Mouse (Mus musculus) C2C12 (cell line): Measurements from ENCODE around the gene Endov. TPM values are rescaled to one million over a fixed set of nuclear protein-coding genes. Genes with fewer than 3 reads are reported as not detected.

Experiments
- H3K27me3 ChIP-seq: one replicate; pipeline ENCODE4 v1.6.1; 2011; ENCODE audit not compliant: control insufficient read depth, insufficient read depth, insufficient read length
- H3K36me3 ChIP-seq: one replicate; pipeline ENCODE4 v1.6.1; 2011; ENCODE audit not compliant: control insufficient read depth, insufficient read depth
- H3K4me3 ChIP-seq: one replicate; pipeline ENCODE4 v1.5.1; 2011; ENCODE audit warnings: mild to moderate bottlenecking, control low read depth; ENCODE audit not compliant: poor library complexity, insufficient read depth, severe bottlenecking
- H3K79me2 ChIP-seq: one replicate; pipeline ENCODE4 v1.6.1; 2011; ENCODE audit not compliant: control insufficient read depth, insufficient read depth
- H3K79me3 ChIP-seq: one replicate; pipeline ENCODE4 v1.6.1; 2011; ENCODE audit warnings: low read depth, control low read depth
- H3ac ChIP-seq: one replicate; pipeline ENCODE3; 2011; ENCODE audit warnings: low read depth; ENCODE audit not compliant: control insufficient read depth, insufficient read length
- CEBPB ChIP-seq: IDR thresholded peaks from one replicate; pipeline ENCODE4 v1.6.1; 2011; ENCODE audit warnings: low read depth, mild to moderate bottlenecking, control low read depth, moderate library complexity
- CTCF ChIP-seq: IDR thresholded peaks from one replicate; pipeline ENCODE4 v1.5.1; 2011; ENCODE audit not compliant: control insufficient read depth, insufficient read depth, insufficient read length
- FOSL1 ChIP-seq: IDR thresholded peaks from one replicate; pipeline ENCODE4 v1.8.0; 2011; ENCODE audit warnings: mild to moderate bottlenecking, low read length; ENCODE audit not compliant: poor library complexity, insufficient read depth, severe bottlenecking
- MAX ChIP-seq: IDR thresholded peaks from one replicate; pipeline ENCODE4 v1.6.1; 2011; ENCODE audit warnings: mild to moderate bottlenecking, control low read depth
- MYOD1 ChIP-seq: IDR thresholded peaks from one replicate; pipeline ENCODE4 v1.6.1; 2011; ENCODE audit warnings: low read depth; ENCODE audit not compliant: control insufficient read depth, insufficient read length
- MYOG ChIP-seq: IDR thresholded peaks from one replicate; pipeline ENCODE4 v1.6.1; 2011; ENCODE audit not compliant: control insufficient read depth, insufficient read length; ENCODE audit errors: extremely low read depth
- USF1 ChIP-seq: IDR thresholded peaks from one replicate; pipeline ENCODE4 v1.6.1; 2011; ENCODE audit warnings: low read depth, mild to moderate bottlenecking, control low read depth, moderate library complexity
- polyA plus RNA-seq: library from polyadenylated mRNA; unstranded; fragments of >200 nt; fragmentation: generic; extraction: Trizol; gene quantifications from one replicate; pipeline ENCODE4 v1.2.1, GENCODE M21; 2012; ENCODE audit warnings: missing spikeins

Gene Endov
- polyA plus RNA-seq, 1 experiment, result 18.4 TPM

DNA sequence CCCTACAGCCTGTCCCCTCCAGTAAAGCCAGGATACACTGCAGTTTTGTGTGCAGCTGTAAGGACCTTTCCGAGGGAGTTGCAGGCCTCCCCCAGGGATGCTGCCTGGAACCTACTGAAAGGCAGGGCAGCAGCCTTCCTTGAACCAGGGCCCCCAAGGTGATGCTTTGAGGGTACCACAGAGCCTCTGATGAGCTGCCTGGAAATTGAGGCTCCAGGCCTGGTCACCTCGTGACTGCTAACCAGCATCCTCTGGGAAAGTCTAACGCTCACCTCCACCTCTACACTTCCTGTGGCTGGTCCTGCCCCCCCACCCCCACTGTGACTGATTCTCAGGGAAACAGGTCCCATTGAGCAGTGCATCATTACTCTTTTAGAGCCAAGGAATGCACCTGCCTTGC is 54.1 kb downstream of the Endov start:
- Histone ChIP-seq H3K36me3 (no peaks in the 10 kb centered on the region), H3ac (no peak overlapping the region), H3K79me3 (peaks cover 1% of the 10 kb centered on the region), H3K79me2 (peaks cover 24% of the 10 kb centered on the region), H3K27me3 (peaks cover 7% of the 10 kb centered on the region), H3K4me3 (no peak overlapping the region)
- TF ChIP-seq MYOD1 (no peak), CTCF (no peak), MYOG (no peak), CEBPB (no peak), FOSL1 (no peak), USF1 (no peak), MAX (no peak)

DNA sequence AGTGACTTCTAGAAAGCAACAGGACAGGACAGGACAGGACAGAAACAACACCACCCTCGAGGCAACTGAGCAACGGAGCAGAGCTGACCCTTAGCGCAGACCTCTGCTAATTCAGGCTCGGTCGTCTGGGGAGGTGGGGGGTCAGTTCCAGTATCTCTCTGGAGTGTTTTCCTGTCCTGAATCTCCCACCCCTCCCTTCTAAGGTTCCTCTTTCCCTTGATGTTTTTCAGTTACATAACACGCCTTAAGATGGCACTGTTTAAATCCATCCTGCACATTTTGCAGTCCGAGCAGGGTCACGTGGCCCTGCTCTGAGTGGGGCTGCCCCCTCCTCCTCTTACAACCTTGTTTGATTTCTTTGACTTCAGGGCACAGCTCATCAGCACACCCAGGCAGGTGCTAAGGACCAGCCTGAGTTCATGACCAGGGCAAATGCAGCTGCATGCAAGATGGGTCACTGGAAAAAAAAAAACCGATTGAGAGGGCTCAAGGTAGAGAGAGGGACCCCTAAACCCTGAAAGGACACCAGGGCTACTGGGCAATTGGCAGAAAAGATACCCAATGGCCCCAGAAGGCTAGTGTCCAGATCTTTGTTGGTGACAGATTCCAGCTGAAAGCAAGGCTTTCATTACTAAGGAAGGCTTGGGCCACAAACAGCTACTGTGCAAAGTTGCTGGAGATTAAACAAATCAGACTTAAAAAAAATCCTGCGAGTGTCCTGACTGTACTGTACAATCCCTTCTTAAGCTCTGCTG is 54.8 kb downstream of the Endov start:
- Histone ChIP-seq H3K27me3 (peaks cover 7% of the 10 kb centered on the region), H3K4me3 (peak overlapping the region; percentile 43)

DNA sequence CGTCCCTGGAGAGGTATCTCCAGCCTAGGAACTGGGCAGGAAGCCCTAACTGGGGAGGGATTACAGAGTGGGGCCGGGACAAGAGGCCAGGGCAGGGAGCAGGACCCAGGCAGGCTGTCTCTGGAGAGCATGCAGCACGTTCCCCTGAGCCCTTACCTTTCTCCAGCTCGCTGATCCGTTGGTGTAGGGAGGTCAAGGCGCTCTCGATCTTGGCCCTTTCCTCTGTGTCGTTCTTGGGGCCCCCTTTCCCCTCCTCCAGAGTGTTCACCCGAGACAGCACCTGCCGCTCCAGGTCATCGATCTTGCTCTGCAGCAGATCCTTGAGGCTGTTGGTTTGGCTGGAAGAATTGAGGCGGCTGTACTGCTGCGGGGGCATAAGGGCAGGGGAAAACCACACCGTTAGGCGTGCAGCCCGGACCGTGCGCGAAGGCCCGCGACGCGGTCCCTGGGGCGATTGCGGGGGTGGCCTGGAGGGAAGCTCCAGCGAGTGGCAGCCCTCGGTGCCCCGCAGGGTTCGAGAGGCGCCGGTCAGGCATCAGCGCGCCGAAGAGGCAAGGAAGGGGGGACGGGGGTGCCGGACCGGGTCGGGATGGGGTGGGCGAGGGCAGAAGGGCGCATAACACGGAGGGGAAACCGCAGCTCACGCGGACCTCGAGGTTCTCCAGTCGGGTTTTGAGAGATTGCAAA is 55.5 kb downstream of the Endov start:
- Histone ChIP-seq H3K79me2 (peaks cover 24% of the 10 kb centered on the region), H3ac (peak overlapping the region; percentile 49), H3K4me3 (peak overlapping the region; percentile 43), H3K27me3 (peaks cover 7% of the 10 kb centered on the region), H3K79me3 (peaks cover 1% of the 10 kb centered on the region), H3K36me3 (no peaks in the 10 kb centered on the region)
- TF ChIP-seq FOSL1, result no peak
- TF ChIP-seq CEBPB, result no peak

More for the DNA sequence above, 54.8 kb downstream of the Endov start:
- Histone ChIP-seq H3K79me2 (peaks cover 24% of the 10 kb centered on the region), H3K36me3 (no peaks in the 10 kb centered on the region), H3K79me3 (peaks cover 1% of the 10 kb centered on the region), H3ac (peak overlapping the region; percentile 49)
- TF ChIP-seq USF1 (peak; percentile 95), MYOG (no peak)

DNA sequence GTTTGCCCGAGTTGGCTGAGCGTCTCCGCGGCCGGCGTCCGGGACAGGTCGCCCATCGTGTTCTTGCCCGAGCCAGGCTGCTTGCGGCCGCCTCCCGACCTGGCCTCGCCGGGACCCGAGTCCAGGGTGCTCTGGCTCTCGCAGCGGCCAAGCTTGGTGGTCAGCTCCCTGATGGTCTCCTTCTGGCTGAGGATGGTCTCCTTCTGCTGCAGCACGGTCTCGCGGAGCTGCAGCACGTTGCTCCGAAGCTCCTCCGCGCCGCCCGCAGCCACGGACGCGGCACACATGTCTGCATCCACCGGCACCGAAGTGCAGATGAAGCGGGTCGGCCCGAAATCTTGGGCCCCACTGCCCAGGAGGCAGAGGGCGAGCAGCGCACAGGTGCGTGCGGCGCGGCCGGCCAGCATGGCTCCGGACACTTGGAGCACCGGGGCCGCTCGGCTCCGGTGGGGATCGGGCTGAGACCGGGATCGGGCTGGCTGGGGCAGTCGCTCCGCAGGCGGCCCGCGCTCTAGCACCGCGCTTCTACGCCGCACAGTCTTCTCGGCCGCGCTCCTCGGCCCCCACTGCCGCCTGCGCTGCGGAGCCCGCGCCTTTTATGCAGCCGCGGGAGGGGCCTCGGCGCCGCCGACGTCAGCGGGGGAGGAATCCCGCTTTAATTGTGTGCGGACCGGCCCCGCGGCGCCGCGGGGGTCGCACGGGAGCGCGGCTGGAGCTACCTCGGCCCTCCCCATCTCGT is 56.2 kb downstream of the Endov start, which contains the start of gene Nptx1:
Nptx1 (minus strand) TSS at position 571 of the 739 bp plus-strand sequence.
- Histone ChIP-seq H3K79me2 (peaks cover 24% of the 10 kb centered on the region), H3K4me3 (peak within 1 kb of the TSS; percentile 43), H3ac (peak within 1 kb of the TSS; percentile 49), H3K79me3 (peaks cover 1% of the 10 kb centered on the region), H3K36me3 (no peaks in the 10 kb centered on the region), H3K27me3 (peaks cover 7% of the 10 kb centered on the region)
- TF ChIP-seq FOSL1 (no peak), MYOD1 (no peak), MYOG (no peak), USF1 (no peak), CTCF (no peak), CEBPB (no peak), MAX (no peak)

DNA sequence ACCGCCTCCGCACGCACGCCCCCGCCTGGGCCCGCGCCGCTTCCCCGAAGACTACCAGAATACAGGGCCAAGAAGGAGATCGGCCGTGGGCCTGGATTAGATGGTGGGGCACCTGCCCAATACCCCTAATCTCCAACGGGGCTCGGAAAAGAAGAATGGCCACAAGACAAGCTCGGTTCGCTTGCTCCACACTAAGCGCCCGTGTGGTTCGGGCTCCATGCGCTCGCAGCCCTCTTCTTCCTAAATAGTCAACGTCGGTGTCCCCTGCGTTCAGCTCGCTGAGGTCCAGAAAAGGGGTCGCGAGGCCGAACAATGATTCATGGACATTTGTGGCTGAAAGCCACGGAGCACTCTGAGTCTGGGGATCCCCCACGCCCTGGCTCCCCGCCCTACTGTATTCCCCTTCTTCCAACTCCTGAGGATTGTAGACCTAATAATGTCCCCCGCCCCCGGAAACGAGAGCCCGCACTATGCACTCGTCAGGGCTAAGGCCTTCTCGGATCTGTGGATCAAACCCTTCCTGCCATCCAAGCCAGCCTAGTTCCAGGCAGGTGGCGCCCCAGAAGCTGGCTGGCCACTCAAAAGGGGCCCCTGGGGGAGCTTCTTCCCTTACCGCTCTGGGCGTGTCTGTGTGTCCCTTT is 56.9 kb downstream of the Endov start:
- TF ChIP-seq MYOD1, result no peak
- Histone ChIP-seq H3ac (peak overlapping the region; percentile 21), H3K27me3 (peaks cover 7% of the 10 kb centered on the region), H3K79me3 (peaks cover 1% of the 10 kb centered on the region), H3K4me3 (peak overlapping the region; percentile 43), H3K36me3 (no peaks in the 10 kb centered on the region), H3K79me2 (peaks cover 24% of the 10 kb centered on the region)
